Mouse (Mus musculus) spleen, postnatal 10 days (tissue): Measurements from ENCODE around the gene Lrig1.

ENCODE experiments used
- DNase-seq, 2 experiments: peaks; one replicate each; pipeline ENCODE4 v3.0.0; 2021 to 2022; ENCODE audit warnings: low spot score in 2 of 2

Lrig1 gene

GRCm38 (mm10) chr6:94618671-94619070 lies 81.3 kb downstream of the Lrig1 start:
- no peak for DNase-seq

GRCm38 (mm10) chr6:94615936-94616335 lies 84.0 kb downstream of the Lrig1 start:
- no peak for DNase-seq

GRCm38 (mm10) chr6:94614346-94614745 lies 85.6 kb downstream of the Lrig1 start:
- no peak for DNase-seq

GRCm38 (mm10) chr6:94613235-94613895 lies 86.6 kb downstream of the Lrig1 start:
- no peak for DNase-seq

GRCm38 (mm10) chr6:94604546-94604945 lies 95.4 kb downstream of the Lrig1 start:
- DNase-seq: no peak

GRCm38 (mm10) chr6:94604072-94604471 lies 95.9 kb downstream of the Lrig1 start:
- DNase-seq: no peak

GRCm38 (mm10) chr6:94601811-94602210 lies 98.1 kb downstream of the Lrig1 start:
- no peak for DNase-seq

- no peak for DNase-seq
These were observed 98.9 kb downstream of the Lrig1 start for GRCm38 (mm10) chr6:94601101-94601500.

- no peak for DNase-seq
These were observed 100.9 kb downstream of the Lrig1 start for GRCm38 (mm10) chr6:94599016-94599415.

GRCm38 (mm10) chr6:94598421-94598820 lies 101.5 kb downstream of the Lrig1 start:
- no peak for DNase-seq

GRCm38 (mm10) chr6:94596761-94597485 lies 103.0 kb downstream of the Lrig1 start:
- peak in 1 of 2 experiments; percentile 50 for DNase-seq

- peak in 1 of 2 experiments; percentile 10 for DNase-seq
These were observed 103.8 kb downstream of the Lrig1 start for GRCm38 (mm10) chr6:94596051-94596760.

GRCm38 (mm10) chr6:94595206-94595605 lies 104.8 kb downstream of the Lrig1 start:
- peak in 1 of 2 experiments; percentile 8 for DNase-seq

GRCm38 (mm10) chr6:94594711-94595110 lies 105.2 kb downstream of the Lrig1 start:
- peak in 1 of 2 experiments; percentile 7 for DNase-seq

- DNase-seq: peak in 1 of 2 experiments; percentile 4
These were observed 105.8 kb downstream of the Lrig1 start for GRCm38 (mm10) chr6:94594096-94594665.

- DNase-seq: peak in 1 of 2 experiments; percentile 5
These were observed 107.2 kb downstream of the Lrig1 start for GRCm38 (mm10) chr6:94592710-94593109.

- peak in 1 of 2 experiments; percentile 6 for DNase-seq
These were observed 107.7 kb downstream of the Lrig1 start for GRCm38 (mm10) chr6:94592243-94592642.

- no peak for DNase-seq
These were observed 111.6 kb downstream of the Lrig1 start for GRCm38 (mm10) chr6:94588365-94588764.

GRCm38 (mm10) chr6:94584976-94585375 lies 115.0 kb downstream of the Lrig1 start:
- no peak for DNase-seq

- DNase-seq: no peak
These were observed 115.7 kb downstream of the Lrig1 start for GRCm38 (mm10) chr6:94584147-94584695.

- DNase-seq: no peak
These were observed 117.9 kb downstream of the Lrig1 start for GRCm38 (mm10) chr6:94582055-94582454.

GRCm38 (mm10) chr6:94577991-94578390 lies 122.0 kb downstream of the Lrig1 start:
- DNase-seq: no peak
